Mouse (Mus musculus): Measurements from ENCODE around the gene Tsr3.

DNA sequence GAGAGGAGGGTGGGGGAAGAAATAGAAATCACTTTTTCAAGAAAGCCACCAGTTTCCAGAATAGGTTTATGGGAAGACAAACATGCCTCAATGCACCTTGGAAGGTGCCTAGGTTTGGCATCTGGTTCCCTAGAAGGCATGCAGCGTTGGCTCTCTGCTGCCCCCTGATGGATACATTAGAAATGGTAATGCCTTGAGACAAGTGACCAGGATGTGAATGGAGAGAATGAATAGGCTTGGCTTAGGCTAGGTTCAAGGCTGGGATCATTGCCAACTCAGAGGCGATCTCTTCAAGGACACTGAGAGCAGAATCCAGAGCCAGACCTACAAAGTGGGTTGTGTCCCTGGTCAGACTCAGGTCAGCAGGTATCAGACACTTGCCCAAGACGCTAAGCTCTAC is 45.1 kb downstream of the Tsr3 start:
- no peak for TF ChIP-seq ZKSCAN1 (IDR thresholded peaks at IDR 0.05; ENCODE audit: borderline replicate concordance, low read depth, low read length)
- TF ChIP-seq MAZ (IDR thresholded peaks at IDR 0.05; ENCODE audit: low read depth, low read length) = 0 out of 2 replicates have a peak, but pooled peaks have one; percentile 37
- no peak for TF ChIP-seq USF1 (IDR thresholded peaks at IDR 0.05; ENCODE audit: low read depth, low read length)
- no peak for TF ChIP-seq TCF12 (IDR thresholded peaks at IDR 0.05; ENCODE audit: low read depth, low read length)
- peak; percentile 94 to 95 for TF ChIP-seq CTCF (conservative IDR thresholded peaks at IDR 0.05 in 1 of 2, IDR thresholded peaks at IDR 0.05 in 1 of 2; ENCODE audit: low read depth in 2 of 2, low read length in 2 of 2)

All from CH12.LX (cell line).